Mouse (Mus musculus): ENCODE measurements around the gene Mgat5. TPM values are rescaled to one million over a fixed set of nuclear protein-coding genes. Genes with fewer than 3 reads are reported as not detected.

Mgat5 gene
- polyA plus RNA-seq, 1 experiment: 22.7 TPM

- Histone ChIP-seq H3K4me1 (ENCODE audit: control insufficient read depth, insufficient read depth, low read length) (no peaks in the 10 kb centered on the region), H3K4me3 (ENCODE audit: insufficient read depth, low read length) (no peak overlapping the region), H3K27ac (ENCODE audit: insufficient read depth, low read depth, low read length) (no peak overlapping the region)
- TF ChIP-seq CTCF (IDR thresholded peaks at IDR 0.05; ENCODE audit: low read depth, low read length) (no peak), POLR2A (IDR thresholded peaks at IDR 0.05; ENCODE audit: borderline replicate concordance, low read depth, low read length) (no peak)
Measured at GRCm38 (mm10) chr1:127482911-127483310, 278.1 kb downstream of the Mgat5 start.

- Histone ChIP-seq H3K4me1 (ENCODE audit: control insufficient read depth, insufficient read depth, low read length) (no peaks in the 10 kb centered on the region), H3K27ac (ENCODE audit: insufficient read depth, low read depth, low read length) (no peak overlapping the region), H3K4me3 (ENCODE audit: insufficient read depth, low read length) (no peak overlapping the region)
- TF ChIP-seq CTCF (IDR thresholded peaks at IDR 0.05; ENCODE audit: low read depth, low read length): 0 out of 2 replicates have a peak, but pooled peaks have one; percentile 24
- no peak for TF ChIP-seq POLR2A (IDR thresholded peaks at IDR 0.05; ENCODE audit: borderline replicate concordance, low read depth, low read length)
Measured at GRCm38 (mm10) chr1:127484188-127484587, 279.4 kb downstream of the Mgat5 start.

GRCm38 (mm10) chr1:127484826-127485225 lies 280.0 kb downstream of the Mgat5 start:
- H3K4me3 ChIP-seq (ENCODE audit: insufficient read depth, low read length): no peak overlapping the region
- H3K4me1 ChIP-seq (ENCODE audit: control insufficient read depth, insufficient read depth, low read length): no peaks in the 10 kb centered on the region
- TF ChIP-seq POLR2A (IDR thresholded peaks at IDR 0.05; ENCODE audit: borderline replicate concordance, low read depth, low read length): no peak
- peak; percentile 83 for TF ChIP-seq CTCF (IDR thresholded peaks at IDR 0.05; ENCODE audit: low read depth, low read length)
- H3K27ac ChIP-seq (ENCODE audit: insufficient read depth, low read depth, low read length): no peak overlapping the region

DNA sequence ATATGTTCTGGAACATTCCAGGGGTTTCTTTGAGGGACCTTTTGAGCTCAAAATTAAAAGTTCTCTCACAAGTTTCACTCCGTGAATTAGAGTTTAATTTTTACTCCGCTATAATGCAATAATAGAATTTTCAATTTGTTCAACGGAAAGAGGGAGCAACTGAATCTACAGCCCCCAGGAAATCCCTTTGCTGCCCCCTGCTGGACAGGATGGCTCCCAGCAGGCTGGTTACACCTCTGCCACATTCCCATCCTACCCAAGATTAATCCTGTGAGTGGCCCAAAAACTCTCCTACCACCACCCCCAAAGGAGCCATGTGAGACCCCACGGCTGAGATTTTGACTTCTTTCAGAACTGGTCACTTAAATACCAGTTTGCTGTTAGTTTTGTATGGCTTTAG lies 282.3 kb downstream of the Mgat5 start:
- Histone ChIP-seq H3K4me3 (ENCODE audit: insufficient read depth, low read length) (no peak overlapping the region), H3K4me1 (ENCODE audit: control insufficient read depth, insufficient read depth, low read length) (no peaks in the 10 kb centered on the region), H3K27ac (ENCODE audit: insufficient read depth, low read depth, low read length) (no peak overlapping the region)
- TF ChIP-seq CTCF (IDR thresholded peaks at IDR 0.05; ENCODE audit: low read depth, low read length) (peak; percentile 81), POLR2A (IDR thresholded peaks at IDR 0.05; ENCODE audit: borderline replicate concordance, low read depth, low read length) (no peak)

DNA sequence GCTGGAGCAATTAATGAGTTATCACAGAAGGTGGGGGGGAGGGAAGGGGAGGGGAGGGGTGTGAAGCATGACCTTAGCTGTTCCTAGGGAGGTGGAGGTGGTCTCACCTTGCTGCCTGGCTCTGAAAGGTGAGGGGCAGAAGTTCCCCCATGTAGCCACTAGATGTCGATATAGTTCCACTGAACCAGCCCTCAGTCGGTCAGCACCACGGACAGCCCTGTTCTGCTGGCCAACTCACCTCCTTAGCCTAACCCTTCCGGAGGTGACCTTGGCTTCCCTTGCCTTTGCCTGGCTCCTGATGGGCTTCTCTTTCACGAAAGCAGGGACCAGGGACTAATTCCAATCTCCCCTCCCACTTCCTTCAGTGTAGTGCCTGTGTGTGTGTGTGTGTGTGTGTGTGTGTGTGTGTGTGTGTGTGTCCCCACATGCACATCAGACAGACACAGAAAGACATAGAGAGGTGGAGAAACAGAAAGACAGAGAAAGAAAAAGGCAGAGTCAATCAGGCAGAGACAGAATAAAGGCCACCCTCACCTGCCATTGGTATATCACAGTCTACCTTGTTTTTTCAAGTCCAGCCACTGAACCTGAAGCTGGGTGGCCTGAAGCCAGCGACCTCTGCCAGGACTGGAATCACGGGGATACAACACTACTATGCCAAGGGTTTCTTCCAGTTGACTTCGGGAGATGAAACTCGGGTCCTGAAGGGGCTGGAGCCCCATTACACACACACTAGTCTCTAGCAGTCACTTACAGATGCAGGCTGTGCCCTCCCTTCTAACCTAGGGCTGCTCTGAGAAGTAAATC lies 292.1 kb downstream of the Mgat5 start:
- peak; percentile 98 for TF ChIP-seq CTCF (IDR thresholded peaks at IDR 0.05; ENCODE audit: low read depth, low read length)
- no peak for TF ChIP-seq POLR2A (IDR thresholded peaks at IDR 0.05; ENCODE audit: borderline replicate concordance, low read depth, low read length)
- Histone ChIP-seq H3K27ac (ENCODE audit: insufficient read depth, low read depth, low read length) (no peak overlapping the region), H3K4me1 (ENCODE audit: control insufficient read depth, insufficient read depth, low read length) (no peaks in the 10 kb centered on the region), H3K4me3 (ENCODE audit: insufficient read depth, low read length) (no peak overlapping the region)

- Histone ChIP-seq H3K27ac (ENCODE audit: insufficient read depth, low read depth, low read length) (no peak overlapping the region), H3K4me1 (ENCODE audit: control insufficient read depth, insufficient read depth, low read length) (no peaks in the 10 kb centered on the region), H3K4me3 (ENCODE audit: insufficient read depth, low read length) (no peak overlapping the region)
- no peak for TF ChIP-seq CTCF (IDR thresholded peaks at IDR 0.05; ENCODE audit: low read depth, low read length)
- TF ChIP-seq POLR2A (IDR thresholded peaks at IDR 0.05; ENCODE audit: borderline replicate concordance, low read depth, low read length): no peak
Measured at GRCm38 (mm10) chr1:127498746-127499145, 293.9 kb downstream of the Mgat5 start.

DNA sequence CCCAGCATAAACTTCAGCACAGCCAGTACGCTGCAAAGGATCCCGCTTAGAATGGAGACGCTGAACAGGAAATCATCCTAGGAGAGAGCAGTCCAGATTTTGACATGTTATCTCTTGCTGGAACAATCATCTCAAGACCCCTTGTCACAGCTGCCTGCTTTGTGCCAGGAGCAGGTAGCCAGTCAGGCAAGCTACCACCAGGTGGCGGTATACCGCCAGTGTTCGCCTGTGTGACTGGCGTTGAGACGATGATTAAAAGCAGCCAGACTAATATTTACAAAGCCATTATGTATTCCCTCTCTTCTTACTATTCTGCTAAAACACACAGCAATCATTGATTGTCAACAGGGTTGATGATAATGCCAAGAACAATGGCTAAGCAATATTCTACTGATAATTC lies 295.4 kb downstream of the Mgat5 start:
- no peak overlapping the region for H3K27ac ChIP-seq (ENCODE audit: insufficient read depth, low read depth, low read length)
- no peaks in the 10 kb centered on the region for H3K4me1 ChIP-seq (ENCODE audit: control insufficient read depth, insufficient read depth, low read length)
- TF ChIP-seq POLR2A (IDR thresholded peaks at IDR 0.05; ENCODE audit: borderline replicate concordance, low read depth, low read length): no peak
- peak; percentile 84 for TF ChIP-seq CTCF (IDR thresholded peaks at IDR 0.05; ENCODE audit: low read depth, low read length)
- H3K4me3 ChIP-seq (ENCODE audit: insufficient read depth, low read length): no peak overlapping the region

- H3K27ac ChIP-seq (ENCODE audit: insufficient read depth, low read depth, low read length): no peak overlapping the region
- TF ChIP-seq POLR2A (IDR thresholded peaks at IDR 0.05; ENCODE audit: borderline replicate concordance, low read depth, low read length) (no peak), CTCF (IDR thresholded peaks at IDR 0.05; ENCODE audit: low read depth, low read length) (no peak)
- no peaks in the 10 kb centered on the region for H3K4me1 ChIP-seq (ENCODE audit: control insufficient read depth, insufficient read depth, low read length)
- H3K4me3 ChIP-seq (ENCODE audit: insufficient read depth, low read length): no peak overlapping the region
Measured at GRCm38 (mm10) chr1:127500701-127501100, 295.9 kb downstream of the Mgat5 start.

DNA sequence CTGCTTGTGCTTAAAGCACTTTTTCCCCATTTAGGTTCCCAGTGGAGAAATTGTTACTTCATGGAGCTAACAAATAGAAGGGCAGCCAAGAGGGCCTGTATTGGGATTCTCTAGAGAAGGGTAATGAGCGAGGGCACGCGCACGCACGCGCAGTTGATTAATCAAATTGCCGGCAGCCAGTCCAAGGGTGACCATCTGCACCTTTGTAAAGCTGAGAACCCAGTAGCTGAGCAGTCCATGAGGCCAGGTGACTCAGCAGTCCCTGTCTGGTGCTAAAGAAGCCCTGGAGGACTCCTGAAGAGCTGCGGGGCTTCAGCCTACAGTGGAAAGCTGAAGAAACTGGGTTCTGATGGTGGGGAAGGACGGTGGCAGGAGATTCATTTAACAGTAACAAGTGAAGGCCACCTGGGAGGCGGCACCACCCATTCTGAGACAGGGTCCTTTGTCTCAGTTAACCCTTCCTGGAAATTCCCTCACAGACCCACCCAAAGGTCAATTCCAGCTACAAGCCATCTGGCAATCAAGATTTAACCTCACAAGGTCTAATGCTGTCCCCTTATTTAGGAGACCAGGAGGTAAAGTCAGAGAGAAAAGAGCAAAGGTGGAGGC lies 302.3 kb downstream of the Mgat5 start:
- no peaks in the 10 kb centered on the region for H3K4me1 ChIP-seq (ENCODE audit: control insufficient read depth, insufficient read depth, low read length)
- H3K4me3 ChIP-seq (ENCODE audit: insufficient read depth, low read length): no peak overlapping the region
- TF ChIP-seq POLR2A (IDR thresholded peaks at IDR 0.05; ENCODE audit: borderline replicate concordance, low read depth, low read length) (no peak), CTCF (IDR thresholded peaks at IDR 0.05; ENCODE audit: low read depth, low read length) (no peak)
- H3K27ac ChIP-seq (ENCODE audit: insufficient read depth, low read depth, low read length): no peak overlapping the region

DNA sequence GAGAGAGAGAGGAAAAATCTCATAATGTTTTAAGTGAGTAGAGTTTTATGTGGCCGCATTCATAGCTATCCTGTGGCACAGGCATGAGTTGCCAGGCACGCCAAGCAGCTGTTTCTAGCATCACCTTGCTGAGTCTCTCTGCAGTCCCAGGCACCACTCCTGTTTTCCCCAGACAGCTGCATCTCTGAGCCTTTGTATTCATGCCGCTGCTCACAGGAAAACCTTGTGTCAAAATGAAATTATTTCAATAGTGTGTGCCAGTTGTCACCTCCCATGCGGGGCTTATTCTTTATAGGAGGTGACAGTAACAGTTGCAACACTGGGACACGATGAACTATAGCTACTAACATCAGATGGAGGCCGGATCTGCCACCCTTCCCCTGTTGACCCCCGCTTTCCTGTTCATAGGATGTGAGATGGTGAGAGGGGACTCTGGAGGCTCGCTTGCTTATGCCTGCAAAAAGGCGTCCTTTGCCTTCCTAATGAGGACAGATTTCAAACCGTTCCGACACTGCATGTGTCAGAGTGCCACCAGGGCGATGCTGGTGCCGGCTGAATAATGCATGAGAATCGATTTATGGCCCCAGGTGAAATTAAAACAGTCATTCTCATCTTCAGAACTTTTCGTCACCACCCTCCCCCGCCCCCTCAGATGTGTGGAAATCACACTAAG lies 303.4 kb downstream of the Mgat5 start:
- Histone ChIP-seq H3K4me3 (ENCODE audit: insufficient read depth, low read length) (no peak overlapping the region), H3K27ac (ENCODE audit: insufficient read depth, low read depth, low read length) (no peak overlapping the region), H3K4me1 (ENCODE audit: control insufficient read depth, insufficient read depth, low read length) (no peaks in the 10 kb centered on the region; the same call in 1 of the 2 replicates)
- no peak for TF ChIP-seq CTCF (IDR thresholded peaks at IDR 0.05; ENCODE audit: low read depth, low read length)
- TF ChIP-seq POLR2A (IDR thresholded peaks at IDR 0.05; ENCODE audit: borderline replicate concordance, low read depth, low read length): no peak
